Mouse (Mus musculus) myocyte (in vitro differentiated cells): Measurements from ENCODE around the gene Gng12.

Experiments
- CEBPB ChIP-seq: IDR thresholded peaks from 2 replicates; pipeline ENCODE4 v1.6.1; 2011; ENCODE audit warnings: mild to moderate bottlenecking, moderate library complexity; ENCODE audit not compliant: poor library complexity, insufficient read depth, severe bottlenecking
- E2F4 ChIP-seq: IDR thresholded peaks from one replicate; pipeline ENCODE4 v1.6.1; 2011; ENCODE audit warnings: mild to moderate bottlenecking, control low read depth, moderate library complexity; ENCODE audit not compliant: insufficient read depth
- MAX ChIP-seq: IDR thresholded peaks from one replicate; pipeline ENCODE4 v1.6.1; 2011; ENCODE audit warnings: low read depth, mild to moderate bottlenecking, control low read depth
- MYOD1 ChIP-seq, 3 experiments: IDR thresholded peaks; one replicate each; pipeline ENCODE4 v1.6.1; 2011; ENCODE audit warnings: control low read depth in 2 of 3, low read depth in 2 of 3, mild to moderate bottlenecking in 2 of 3, moderate library complexity in 1 of 3; ENCODE audit not compliant: insufficient read length in 2 of 3, control insufficient read depth in 1 of 3
- MYOG ChIP-seq, 3 experiments: IDR thresholded peaks; one replicate each; pipeline ENCODE4 v1.6.1; 2011; ENCODE audit warnings: control low read depth in 2 of 3, low read depth in 2 of 3, mild to moderate bottlenecking in 2 of 3; ENCODE audit not compliant: insufficient read length in 2 of 3, control insufficient read depth in 1 of 3, insufficient read depth in 1 of 3
- POLR2A ChIP-seq: IDR thresholded peaks from one replicate; pipeline ENCODE4 v1.6.1; 2011; ENCODE audit warnings: low read depth, mild to moderate bottlenecking, control low read depth, moderate library complexity; ENCODE audit not compliant: insufficient read length
- POLR2AphosphoS2 ChIP-seq: IDR thresholded peaks from one replicate; pipeline ENCODE4 v1.6.1; 2011; ENCODE audit warnings: low read depth, control low read depth; ENCODE audit not compliant: insufficient read length
- TCF12 ChIP-seq: IDR thresholded peaks from one replicate; pipeline ENCODE4 v1.6.1; 2011; ENCODE audit warnings: mild to moderate bottlenecking, control low read depth; ENCODE audit not compliant: poor library complexity, insufficient read depth, severe bottlenecking
- TCF3 ChIP-seq: IDR thresholded peaks from one replicate; pipeline ENCODE4 v1.6.1; 2011; ENCODE audit warnings: low read depth, control low read depth; ENCODE audit not compliant: insufficient read length
- USF1 ChIP-seq: IDR thresholded peaks from one replicate; pipeline ENCODE4 v1.6.1; 2011; ENCODE audit warnings: low read depth, mild to moderate bottlenecking, control low read depth, moderate library complexity

DNA sequence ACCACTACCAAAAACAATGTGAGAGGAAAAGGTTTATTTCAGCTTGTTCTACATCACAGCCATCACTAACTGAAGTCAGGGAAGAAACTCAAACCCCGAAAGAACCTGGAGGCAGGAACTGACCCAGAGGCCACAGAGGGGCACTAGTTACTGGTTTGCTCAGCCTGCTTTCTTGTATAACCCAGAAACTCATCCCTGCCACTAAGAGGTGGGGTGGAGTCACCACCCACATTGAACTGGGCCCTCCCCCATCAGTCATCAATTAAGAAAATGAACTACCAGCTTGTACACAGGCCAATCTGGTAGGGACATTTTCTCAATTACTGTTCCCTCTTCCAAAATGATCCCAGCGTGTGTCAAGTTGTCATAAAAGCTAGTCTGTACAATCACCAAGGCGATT is 130.5 kb downstream of the Gng12 start:
- TF ChIP-seq E2F4 (no peak), POLR2A (no peak), TCF12 (no peak), MAX (no peak), USF1 (no peak), MYOG (IDR thresholded peaks at IDR 0.05; ENCODE audit: control insufficient read depth in 1 of 3, insufficient read depth in 1 of 3, insufficient read length in 2 of 3, low read depth in 2 of 3) (no peak), MYOD1 (IDR thresholded peaks at IDR 0.05; ENCODE audit: control insufficient read depth in 1 of 3, insufficient read length in 2 of 3, low read depth in 2 of 3) (no peak), POLR2AphosphoS2 (no peak), CEBPB (no peak), TCF3 (no peak)
